Mouse (Mus musculus) G1E (cell line): Measurements from ENCODE around the gene Klhdc8b. TPM values are rescaled to one million over a fixed set of nuclear protein-coding genes. Genes with fewer than 3 reads are reported as not detected.

Source experiments
- ATAC-seq: 2 replicates; pipeline ENCODE4 v1.8.0; 2016; ENCODE audit warnings: mild to moderate bottlenecking; ENCODE audit not compliant: insufficient number of reproducible peaks, poor library complexity, low FRiP score, severe bottlenecking; ENCODE audit errors: extremely low read depth
- DNase-seq: peaks from one replicate; pipeline ENCODE4 v3.0.0; 2012; ENCODE audit warnings: low spot score
- H3K27me3 ChIP-seq: 2 replicates; pipeline ENCODE4 v1.6.1; 2012; ENCODE audit warnings: mild to moderate bottlenecking, low read length, inconsistent platforms; ENCODE audit not compliant: insufficient read depth
- H3K36me3 ChIP-seq: replicated peaks from 2 replicates; pipeline ENCODE3; 2012; ENCODE audit warnings: mild to moderate bottlenecking, inconsistent platforms
- H3K4me1 ChIP-seq: 2 replicates; pipeline ENCODE4 v1.6.1; 2012; ENCODE audit warnings: low read depth, low read length, inconsistent platforms, mixed read lengths; ENCODE audit not compliant: insufficient read depth
- H3K4me3 ChIP-seq: 2 replicates; pipeline ENCODE4 v1.5.1; 2012; ENCODE audit warnings: low read depth, mild to moderate bottlenecking, inconsistent platforms, low read length, moderate library complexity, mixed read lengths
- H3K9me3 ChIP-seq: replicated peaks from 2 replicates; pipeline ENCODE4 v1.6.1; 2012; ENCODE audit warnings: inconsistent platforms
- CTCF ChIP-seq: IDR thresholded peaks from 2 replicates; pipeline ENCODE4 v1.5.1; 2012; ENCODE audit warnings: low read depth, low read length, inconsistent platforms, mixed read lengths
- GATA1 ChIP-seq: IDR thresholded peaks from 2 replicates; pipeline ENCODE4 v1.6.1; 2012; ENCODE audit warnings: borderline replicate concordance, low read length, inconsistent platforms, mixed read lengths
- GATA2 ChIP-seq: IDR thresholded peaks from 2 replicates; pipeline ENCODE4 v1.6.1; 2012; ENCODE audit warnings: low read depth, low read length, inconsistent platforms, borderline replicate concordance
- POLR2AphosphoS5 ChIP-seq: IDR thresholded peaks from 2 replicates; pipeline ENCODE4 v1.6.1; 2012; ENCODE audit warnings: low read depth, low read length, inconsistent platforms; ENCODE audit not compliant: insufficient replicate concordance
- TAL1 ChIP-seq: conservative IDR thresholded peaks from 2 replicates; pipeline ENCODE4 v1.6.1; 2012; ENCODE audit warnings: low read depth, low read length, inconsistent platforms, mixed read lengths
- polyA plus RNA-seq: library from polyadenylated mRNA; stranded (reverse); fragments of >175 nt; gene quantifications from 2 replicates; pipeline ENCODE4 v1.2.3, GENCODE M21; 2012
- total RNA-seq, 2 experiments: library from RNA; stranded (forward) in 1 of 2; stranded (reverse) in 1 of 2; fragments of 200-1000 nt in 1 of 2; fragments of >200 nt in 1 of 2; fragmentation: Nextera tagmentation in 1 of 2; gene quantifications; 2 replicates each; pipeline ENCODE4 v1.2.3; 2014 to 2017

Gene Klhdc8b
- total and polyA plus RNA-seq, 3 experiments, result 14.7 to 116 (median 52.8) TPM

GRCm38 (mm10) chr9:108461675-108462074, 294 bp upstream of the Klhdc8b start:
- DNase-seq, result no peak
- peaks cover 48% of the 10 kb centered on the region for H3K4me1 ChIP-seq
- H3K27me3 ChIP-seq, result no peaks in the 10 kb centered on the region
- H3K4me3 ChIP-seq, result peak overlapping the region; percentile 88
- TF ChIP-seq POLR2AphosphoS5, result no peak
- no peak for TF ChIP-seq GATA2
- no peak for TF ChIP-seq CTCF
- no peak for TF ChIP-seq GATA1
- TF ChIP-seq TAL1, result no peak
- no peak for ATAC-seq
- no peaks in the 10 kb centered on the region for H3K9me3 ChIP-seq
- peaks cover 54% of the 10 kb centered on the region for H3K36me3 ChIP-seq

- no peak for TF ChIP-seq CTCF
- ATAC-seq (peak; percentile 82), DNase-seq (peak; percentile 77)
Measured at GRCm38 (mm10) chr9:108460319-108461178, 832 bp downstream of the Klhdc8b start, which contains the start of gene Ccdc71. Gene Ccdc71 (plus strand): TSS chr9:108460527.

GRCm38 (mm10) chr9:108459939-108460318, 1.5 kb downstream of the Klhdc8b start:
- peaks cover 41% of the 10 kb centered on the region for H3K36me3 ChIP-seq
- H3K4me1 ChIP-seq, result peaks cover 62% of the 10 kb centered on the region
- H3K27me3 ChIP-seq, result no peaks in the 10 kb centered on the region
- ATAC-seq (no peak), DNase-seq (no peak)
- peak overlapping the region; percentile 88 for H3K4me3 ChIP-seq
- TF ChIP-seq POLR2AphosphoS5, result no peak
- no peak for TF ChIP-seq CTCF
- no peak for TF ChIP-seq TAL1
- no peak for TF ChIP-seq GATA1
- no peak for TF ChIP-seq GATA2
- H3K9me3 ChIP-seq, result no peaks in the 10 kb centered on the region

More at GRCm38 (mm10) chr9:108460319-108461178, 832 bp downstream of the Klhdc8b start, which contains the start of gene Ccdc71:
- no peaks in the 10 kb centered on the region for H3K27me3 ChIP-seq
- no peaks in the 10 kb centered on the region for H3K9me3 ChIP-seq
- H3K4me3 ChIP-seq, result peak within 1 kb of the TSS; percentile 88
- H3K36me3 ChIP-seq, result peaks cover 47% of the 10 kb centered on the region
- H3K4me1 ChIP-seq, result peaks cover 59% of the 10 kb centered on the region

GRCm38 (mm10) chr9:108456953-108457352, 4.4 kb downstream of the Klhdc8b start:
- DNase-seq (no peak), ATAC-seq (no peak)
- H3K4me1 ChIP-seq, result peaks cover 67% of the 10 kb centered on the region
- H3K4me3 ChIP-seq, result no peak overlapping the region
- H3K9me3 ChIP-seq, result no peaks in the 10 kb centered on the region
- TF ChIP-seq GATA1 (no peak), TAL1 (no peak)
- H3K27me3 ChIP-seq, result no peaks in the 10 kb centered on the region
- H3K36me3 ChIP-seq, result peaks cover 11% of the 10 kb centered on the region

GRCm38 (mm10) chr9:108455747-108456571, 5.4 kb downstream of the Klhdc8b start:
- DNase-seq (no peak), ATAC-seq (no peak)
- Histone ChIP-seq H3K4me1 (peaks cover 68% of the 10 kb centered on the region), H3K9me3 (no peaks in the 10 kb centered on the region), H3K4me3 (no peak overlapping the region), H3K36me3 (peaks cover 5% of the 10 kb centered on the region), H3K27me3 (no peaks in the 10 kb centered on the region)
- TF ChIP-seq TAL1, result no peak

- Histone ChIP-seq H3K4me3 (no peak overlapping the region), H3K27me3 (no peaks in the 10 kb centered on the region), H3K36me3 (peaks cover 20% of the 10 kb centered on the region), H3K4me1 (peaks cover 74% of the 10 kb centered on the region), H3K9me3 (no peaks in the 10 kb centered on the region)
- TF ChIP-seq CTCF (no peak), TAL1 (no peak), GATA2 (no peak), GATA1 (no peak), POLR2AphosphoS5 (no peak)
- no peak for DNase-seq
- ATAC-seq, result no peak
Measured at GRCm38 (mm10) chr9:108454429-108454828, 7.0 kb downstream of the Klhdc8b start.
